Mouse (Mus musculus) stomach, embryonic 15.5 days (tissue): ENCODE measurements around the gene Dohh. TPM values are rescaled to one million over a fixed set of nuclear protein-coding genes. Genes with fewer than 3 reads are reported as not detected.
A peak's percentile ranks its signal among the peaks of the same experiment; 100 is the strongest.

Experiments
- ATAC-seq: fragments of 200-750 bp; cut with Nextera tagmentation; 2 replicates; pipeline ENCODE4 v1.8.0; 2017; ENCODE audit warnings: low read depth, moderate number of reproducible peaks, moderate TSS enrichment; ENCODE audit not compliant: insufficient read depth, low FRiP score
- H3K27ac ChIP-seq: fragments of 300-500 bp; sonication (generic); 2 replicates; pipeline ENCODE4 v1.5.1; 2015; ENCODE audit warnings: mild to moderate bottlenecking, inconsistent platforms
- H3K27me3 ChIP-seq: fragments of 300-500 bp; sonication (generic); replicated peaks from 2 replicates; pipeline ENCODE4 v1.6.1; 2015; ENCODE audit warnings: inconsistent platforms
- H3K36me3 ChIP-seq: fragments of 300-500 bp; sonication (generic); 2 replicates; pipeline ENCODE4 v1.6.1; 2015; ENCODE audit warnings: inconsistent platforms
- H3K4me1 ChIP-seq: fragments of 300-500 bp; sonication (generic); 2 replicates; pipeline ENCODE4 v1.6.1; 2015; ENCODE audit warnings: inconsistent platforms
- H3K4me2 ChIP-seq: fragments of 300-500 bp; sonication (generic); 2 replicates; pipeline ENCODE4 v1.6.1; 2015; ENCODE audit warnings: mild to moderate bottlenecking, inconsistent platforms
- H3K4me3 ChIP-seq: fragments of 300-500 bp; sonication (generic); replicated peaks from 2 replicates; pipeline ENCODE4 v1.5.1; 2015; ENCODE audit warnings: inconsistent platforms
- H3K9ac ChIP-seq: fragments of 300-500 bp; sonication (generic); 2 replicates; pipeline ENCODE4 v1.6.1; 2015; ENCODE audit warnings: inconsistent platforms
- H3K9me3 ChIP-seq: fragments of 300-500 bp; sonication (generic); 2 replicates; pipeline ENCODE4 v1.6.1; 2016; ENCODE audit warnings: inconsistent platforms
- WGBS: fragments of 180-500 bp; shearing (Covaris S2); methylation state at CpG from one replicate; pipeline ENCODE4 v1.1.7; 2015; 5-methylcytosine and 5-hydroxymethylcytosine counted together
- polyA plus RNA-seq: library from polyadenylated mRNA; unstranded; fragments of >200 nt; fragmentation: Nextera tagmentation; extraction: Ambion mirVana; gene quantifications from 2 replicates; pipeline ENCODE4 v1.2.1, GENCODE M21; 2015

Dohh gene
- polyA plus RNA-seq, 1 experiment from 2014 or later = 78.9 TPM

- Histone ChIP-seq H3K27me3 (0 out of 2 replicates have a peak, but pooled peaks cover 4% of the 10 kb centered on the region), H3K27ac (0 out of 2 replicates have a peak overlapping the region, but pooled peaks have one; percentile 42), H3K4me1 (peaks cover 71% of the 10 kb centered on the region), H3K36me3 (peaks cover 19% of the 10 kb centered on the region; the same call in 1 of the 2 replicates), H3K9ac (no peak overlapping the region), H3K9me3 (no peaks in the 10 kb centered on the region), H3K4me3 (no peak overlapping the region), H3K4me2 (no peak overlapping the region)
- 34% methylated on average over 9 of the region's 9 CpGs for WGBS
- peak; percentile 27; the same call in 1 of the 2 replicates for ATAC-seq
Observed at GRCm38 (mm10) chr10:81408871-81409291, 24.7 kb downstream of the Dohh start.

GRCm38 (mm10) chr10:81409330-81409729 lies 25.1 kb downstream of the Dohh start:
- no peak overlapping the region for H3K9ac ChIP-seq
- H3K27me3 ChIP-seq = 0 out of 2 replicates have a peak, but pooled peaks cover 4% of the 10 kb centered on the region
- H3K4me1 ChIP-seq = peaks cover 73% of the 10 kb centered on the region
- no peaks in the 10 kb centered on the region for H3K9me3 ChIP-seq
- H3K4me2 ChIP-seq = no peak overlapping the region
- no peak overlapping the region for H3K4me3 ChIP-seq
- H3K36me3 ChIP-seq = peaks cover 15% of the 10 kb centered on the region; the same call in 1 of the 2 replicates
- 30% methylated on average over 8 of the region's 8 CpGs for WGBS
- H3K27ac ChIP-seq = 0 out of 2 replicates have a peak overlapping the region, but pooled peaks have one; percentile 42
- ATAC-seq = no peak

- 52% methylated on average over 4 of the region's 4 CpGs for whole genome bisulfite sequencing
- H3K4me1 ChIP-seq = peaks cover 83% of the 10 kb centered on the region
- H3K4me3 ChIP-seq = no peak overlapping the region
- ATAC-seq = no peak
- H3K4me2 ChIP-seq = no peak overlapping the region
- peak overlapping the region; percentile 84 for H3K27ac ChIP-seq
- H3K27me3 ChIP-seq = 0 out of 2 replicates have a peak, but pooled peaks cover 4% of the 10 kb centered on the region
- H3K9me3 ChIP-seq = no peaks in the 10 kb centered on the region
- peaks cover 10% of the 10 kb centered on the region; the same call in 1 of the 2 replicates for H3K36me3 ChIP-seq
- H3K9ac ChIP-seq = no peak overlapping the region
Observed at GRCm38 (mm10) chr10:81410350-81410749, 26.1 kb downstream of the Dohh start.

GRCm38 (mm10) chr10:81410981-81411380 lies 26.8 kb downstream of the Dohh start:
- H3K9me3 ChIP-seq = no peaks in the 10 kb centered on the region
- peak overlapping the region; percentile 84 for H3K27ac ChIP-seq
- H3K27me3 ChIP-seq = 0 out of 2 replicates have a peak, but pooled peaks cover 4% of the 10 kb centered on the region
- H3K4me1 ChIP-seq = peaks cover 89% of the 10 kb centered on the region
- peaks cover 10% of the 10 kb centered on the region; the same call in 1 of the 2 replicates for H3K36me3 ChIP-seq
- 58% methylated on average over 9 of the region's 9 CpGs for WGBS
- no peak for ATAC-seq
- H3K4me2 ChIP-seq = no peak overlapping the region
- H3K4me3 ChIP-seq = no peak overlapping the region
- H3K9ac ChIP-seq = no peak overlapping the region

- peaks cover 96% of the 10 kb centered on the region for H3K4me1 ChIP-seq
- WGBS = 40% methylated on average over 18 of the region's 18 CpGs
- ATAC-seq = peak; percentile 6; the same call in 1 of the 2 replicates
- peak overlapping the region; percentile 84 for H3K27ac ChIP-seq
- H3K27me3 ChIP-seq = 0 out of 2 replicates have a peak, but pooled peaks cover 4% of the 10 kb centered on the region
- H3K4me2 ChIP-seq = peak overlapping the region; percentile 14
- no peaks in the 10 kb centered on the region for H3K9me3 ChIP-seq
- H3K36me3 ChIP-seq = peaks cover 10% of the 10 kb centered on the region; the same call in 1 of the 2 replicates
- no peak overlapping the region for H3K4me3 ChIP-seq
- no peak overlapping the region for H3K9ac ChIP-seq
Observed at GRCm38 (mm10) chr10:81411471-81412400, 27.5 kb downstream of the Dohh start.

- H3K27ac ChIP-seq = peak overlapping the region; percentile 84
- no peak overlapping the region for H3K4me3 ChIP-seq
- H3K9ac ChIP-seq = no peak overlapping the region
- ATAC-seq = no peak
- H3K4me2 ChIP-seq = no peak overlapping the region
- 72% methylated on average over 16 of the region's 16 CpGs for WGBS
- H3K27me3 ChIP-seq = 0 out of 2 replicates have a peak, but pooled peaks cover 4% of the 10 kb centered on the region
- peaks cover 7% of the 10 kb centered on the region; the same call in 1 of the 2 replicates for H3K36me3 ChIP-seq
- no peaks in the 10 kb centered on the region for H3K9me3 ChIP-seq
- H3K4me1 ChIP-seq = peaks cover 96% of the 10 kb centered on the region
Observed at GRCm38 (mm10) chr10:81412586-81413309, 28.5 kb downstream of the Dohh start.

- Histone ChIP-seq H3K9ac (no peak overlapping the region), H3K4me1 (peaks cover 96% of the 10 kb centered on the region), H3K9me3 (no peaks in the 10 kb centered on the region), H3K36me3 (no peaks in the 10 kb centered on the region), H3K27me3 (no peaks in the 10 kb centered on the region), H3K27ac (peak overlapping the region; percentile 84), H3K4me3 (peak overlapping the region; percentile 19; the same call in 1 of the 2 replicates), H3K4me2 (peak overlapping the region; percentile 43; the same call in 1 of the 2 replicates)
- WGBS = 27% methylated on average over 26 of the region's 26 CpGs
- no peak for ATAC-seq
Observed at GRCm38 (mm10) chr10:81413310-81414261, 29.4 kb downstream of the Dohh start.

GRCm38 (mm10) chr10:81414682-81415081 lies 30.5 kb downstream of the Dohh start:
- no peak overlapping the region for H3K9ac ChIP-seq
- no peak overlapping the region for H3K4me3 ChIP-seq
- peak overlapping the region; percentile 84; the same call in 1 of the 2 replicates for H3K27ac ChIP-seq
- H3K9me3 ChIP-seq = no peaks in the 10 kb centered on the region
- 0 out of 2 replicates have a peak, but pooled peaks cover 5% of the 10 kb centered on the region for H3K36me3 ChIP-seq
- H3K4me2 ChIP-seq = peak overlapping the region; percentile 43; the same call in 1 of the 2 replicates
- H3K4me1 ChIP-seq = peaks cover 93% of the 10 kb centered on the region
- no peak for ATAC-seq
- no peaks in the 10 kb centered on the region for H3K27me3 ChIP-seq

GRCm38 (mm10) chr10:81415146-81415545 lies 30.9 kb downstream of the Dohh start:
- Histone ChIP-seq H3K4me2 (0 out of 2 replicates have a peak overlapping the region, but pooled peaks have one; percentile 43), H3K36me3 (0 out of 2 replicates have a peak, but pooled peaks cover 5% of the 10 kb centered on the region), H3K4me3 (no peak overlapping the region), H3K9ac (no peak overlapping the region), H3K27me3 (no peaks in the 10 kb centered on the region), H3K4me1 (peaks cover 91% of the 10 kb centered on the region), H3K27ac (peak overlapping the region; percentile 84; the same call in 1 of the 2 replicates), H3K9me3 (no peaks in the 10 kb centered on the region)
- WGBS = 80% methylated on average over 5 of the region's 5 CpGs
- no peak for ATAC-seq

- no peak for ATAC-seq
- H3K4me1 ChIP-seq = peaks cover 85% of the 10 kb centered on the region
- H3K4me3 ChIP-seq = no peak overlapping the region
- H3K9ac ChIP-seq = no peak overlapping the region
- H3K27me3 ChIP-seq = no peaks in the 10 kb centered on the region
- 0 out of 2 replicates have a peak, but pooled peaks cover 5% of the 10 kb centered on the region for H3K36me3 ChIP-seq
- H3K27ac ChIP-seq = peak overlapping the region; percentile 85; the same call in 1 of the 2 replicates
- 64% methylated on average over 17 of the region's 17 CpGs for WGBS
- no peaks in the 10 kb centered on the region for H3K9me3 ChIP-seq
- no peak overlapping the region for H3K4me2 ChIP-seq
Observed at GRCm38 (mm10) chr10:81415549-81416310, 31.5 kb downstream of the Dohh start.
